Mouse (Mus musculus) lung, postnatal 10 days (tissue): ENCODE results near the gene Ccdc78.
A peak's percentile ranks its signal among the peaks of the same experiment; 100 is the strongest.
"Not testable (repeated sequence)": the region's sequence is repeated elsewhere in the genome, so short reads cannot be mapped to it uniquely, and the experiment has no call there.

Experiments used
- DNase-seq: peaks from one replicate; pipeline ENCODE4 v3.0.0; 2021

Gene Ccdc78

DNA sequence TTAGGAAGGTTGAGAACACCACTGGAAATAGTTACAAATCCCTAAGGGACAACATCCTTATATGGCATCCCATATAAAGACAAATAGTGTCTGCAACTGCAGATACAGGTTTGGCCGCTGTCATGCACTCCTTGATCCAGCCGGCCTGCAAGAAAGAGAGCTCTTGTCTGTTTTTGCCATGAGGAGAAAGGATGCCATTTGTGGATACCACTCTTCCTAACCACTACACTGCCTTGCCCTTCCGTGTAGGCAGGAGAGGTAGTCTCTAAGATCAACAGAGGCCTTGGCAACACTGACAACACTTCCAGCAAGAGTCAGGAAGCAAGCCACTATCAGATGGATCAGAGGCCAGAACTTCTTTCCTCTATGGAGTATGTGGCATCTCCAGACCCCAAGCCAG, at the start of gene Ccdc78:
TSS of gene Ccdc78 (plus strand) at position 301 of the 400 bp plus-strand sequence.
- DNase-seq, result no peak

DNA sequence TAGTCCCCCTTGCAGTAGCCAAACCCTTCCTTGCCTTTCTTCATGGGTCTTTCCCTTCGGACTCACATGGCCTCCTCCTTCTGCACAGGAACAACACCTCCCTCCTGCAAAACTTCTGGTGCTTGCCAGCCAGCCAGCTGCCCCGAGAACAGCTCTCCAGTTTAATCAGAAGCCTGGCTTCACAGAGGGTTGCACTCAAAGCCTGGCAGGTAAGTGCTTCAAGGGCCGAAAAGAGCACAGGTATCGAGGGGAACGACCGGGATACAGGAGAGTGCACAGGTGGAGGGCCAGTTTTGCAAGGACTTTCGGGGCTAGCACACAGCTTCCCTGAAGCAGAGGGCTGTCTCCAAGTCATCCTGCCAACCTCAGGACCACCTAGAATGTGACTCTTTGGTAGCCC, 47.5 kb upstream of the Ccdc78 start:
- DNase-seq, result no peak

DNA sequence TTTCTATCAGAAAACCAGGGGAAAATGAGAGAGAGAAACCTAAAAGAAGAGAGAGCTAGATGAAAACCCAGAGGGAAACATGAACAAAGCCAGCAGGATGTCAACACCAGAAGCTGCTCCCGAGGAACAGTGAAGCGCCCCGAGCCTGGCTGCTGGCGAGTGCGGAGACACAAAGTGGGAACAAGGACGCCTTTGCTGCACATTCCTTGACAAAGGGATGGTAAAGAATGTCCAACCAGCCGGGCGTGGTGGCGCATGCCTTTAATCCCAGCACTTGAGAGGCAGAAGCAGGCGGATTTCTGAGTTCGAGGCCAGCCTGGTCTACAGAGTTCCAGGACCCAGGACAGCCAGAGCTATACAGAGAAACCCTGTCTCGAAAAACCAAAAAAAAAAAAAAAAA, 44.9 kb upstream of the Ccdc78 start:
- DNase-seq, result not testable (repeated sequence)

DNA sequence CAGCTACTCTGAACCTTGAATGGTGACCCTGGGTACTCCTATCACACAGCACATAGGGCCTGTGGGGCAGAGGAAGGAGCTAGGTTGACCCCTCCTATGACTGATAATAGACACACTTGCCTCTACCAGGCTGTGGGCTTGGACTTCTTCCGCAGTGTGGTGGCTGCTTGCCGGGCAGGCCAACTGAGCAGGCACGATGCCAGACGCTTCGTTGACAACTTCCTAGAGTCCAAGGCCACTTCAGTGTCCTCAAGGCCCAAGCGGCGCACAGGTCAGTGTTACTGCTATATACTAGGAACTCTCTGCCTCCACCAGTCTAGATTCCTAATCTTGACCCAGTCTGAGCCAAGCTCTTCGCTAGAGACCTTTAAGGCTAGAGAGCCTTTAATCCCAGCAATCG, 42.5 kb upstream of the Ccdc78 start:
- no peak for DNase-seq

DNA sequence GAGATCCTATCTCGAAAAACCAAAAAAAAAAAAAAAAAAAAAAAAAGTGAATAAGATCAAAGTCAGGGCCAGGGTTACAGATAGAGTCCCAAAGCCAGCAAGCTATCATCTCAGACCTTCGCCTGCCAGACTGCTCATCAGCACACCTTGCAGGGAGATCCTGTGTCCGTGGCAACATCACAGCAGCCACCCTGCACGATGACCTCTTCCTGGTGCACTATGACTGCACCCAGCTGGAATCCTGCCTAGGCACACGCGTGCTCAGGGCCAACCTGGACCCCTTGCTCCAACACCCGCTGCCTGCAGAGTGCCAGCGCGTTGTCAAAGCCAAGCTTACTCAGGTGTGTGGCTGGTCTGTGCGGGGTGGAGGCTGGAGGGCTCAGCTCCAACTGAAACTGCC, 42.1 kb upstream of the Ccdc78 start:
- DNase-seq, result no peak

DNA sequence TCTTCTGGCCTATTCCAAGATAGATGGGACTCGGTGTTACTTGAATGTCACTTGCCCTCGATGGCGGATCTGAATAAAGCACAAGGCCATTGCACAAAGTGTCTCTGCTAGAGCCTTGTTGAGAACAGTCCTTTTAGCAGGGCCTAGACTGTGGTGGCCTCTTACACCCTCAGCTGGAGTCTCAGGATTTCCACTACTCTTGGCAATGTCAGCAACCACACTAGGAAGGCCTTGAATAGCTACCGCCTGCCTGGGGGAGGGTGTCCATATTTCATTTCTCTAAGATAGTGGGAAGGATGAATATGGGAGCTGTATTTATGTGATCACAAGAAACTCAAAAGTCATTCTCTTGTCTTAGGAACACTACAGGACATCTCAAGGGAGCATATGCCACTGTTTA, 38.1 kb upstream of the Ccdc78 start:
- DNase-seq, result no peak

DNA sequence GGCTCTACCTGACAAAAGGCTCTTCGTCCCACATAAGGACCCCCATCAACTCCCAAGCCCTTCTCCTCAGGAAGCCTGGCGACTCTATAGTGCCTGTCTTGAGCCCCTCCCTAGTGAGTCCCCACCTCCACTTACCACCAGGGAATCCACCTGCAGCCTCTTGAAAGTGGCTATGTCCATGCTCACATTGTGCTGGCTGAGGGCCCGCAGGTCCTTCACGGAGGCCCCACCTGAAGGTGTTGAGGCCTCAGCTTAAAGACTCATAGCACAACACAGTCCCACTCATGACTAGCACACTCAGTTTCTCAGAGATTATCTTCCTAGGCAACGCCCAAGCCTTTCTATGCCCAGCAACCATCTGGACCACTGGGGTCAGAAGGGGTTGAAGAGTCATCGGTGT, 37.1 kb upstream of the Ccdc78 start:
- DNase-seq, result no peak

DNA sequence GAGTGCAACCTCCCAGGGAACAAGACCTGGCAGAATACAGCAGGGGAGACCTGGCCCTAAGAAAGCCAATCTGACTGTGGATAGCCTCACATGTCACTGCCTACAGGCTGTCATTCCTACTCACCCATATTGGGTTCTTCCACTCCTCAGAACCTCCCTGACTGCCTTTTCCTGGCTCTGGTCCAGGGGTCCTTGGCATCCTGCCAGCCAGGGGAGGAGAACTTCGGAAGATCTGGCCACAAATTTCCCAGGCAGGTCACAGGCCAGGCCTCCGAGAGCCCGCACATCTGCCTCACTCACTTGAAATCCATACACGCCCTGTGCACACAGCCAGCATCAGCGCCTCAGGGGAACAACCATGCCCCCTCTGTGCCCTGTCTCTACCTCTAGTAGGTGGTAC, 34.9 kb upstream of the Ccdc78 start:
- peak; percentile 68 for DNase-seq

DNA sequence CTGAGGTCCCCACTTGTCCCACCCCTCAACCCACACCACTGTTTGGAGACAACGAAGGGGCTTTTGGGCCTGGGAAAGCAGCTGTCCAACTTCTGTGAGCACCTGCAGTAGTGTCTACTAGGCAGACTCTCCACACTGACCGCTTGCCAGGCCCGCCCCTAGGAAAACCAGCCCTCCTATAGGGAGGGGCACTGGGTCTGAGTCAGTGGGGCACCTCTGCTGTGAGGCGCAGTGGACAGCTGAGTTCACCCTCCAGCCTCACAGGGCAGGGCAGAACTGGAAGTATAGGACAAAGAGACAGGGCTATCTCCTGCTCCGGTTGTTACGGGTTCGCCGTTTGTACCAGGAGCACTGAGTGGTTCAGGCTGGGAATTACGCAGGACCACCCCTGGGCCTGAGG, 32.1 kb upstream of the Ccdc78 start, which contains the start of gene Msln:
TSS of gene Msln (minus strand) at position 138 of the 400 bp plus-strand sequence.
- no peak for DNase-seq

DNA sequence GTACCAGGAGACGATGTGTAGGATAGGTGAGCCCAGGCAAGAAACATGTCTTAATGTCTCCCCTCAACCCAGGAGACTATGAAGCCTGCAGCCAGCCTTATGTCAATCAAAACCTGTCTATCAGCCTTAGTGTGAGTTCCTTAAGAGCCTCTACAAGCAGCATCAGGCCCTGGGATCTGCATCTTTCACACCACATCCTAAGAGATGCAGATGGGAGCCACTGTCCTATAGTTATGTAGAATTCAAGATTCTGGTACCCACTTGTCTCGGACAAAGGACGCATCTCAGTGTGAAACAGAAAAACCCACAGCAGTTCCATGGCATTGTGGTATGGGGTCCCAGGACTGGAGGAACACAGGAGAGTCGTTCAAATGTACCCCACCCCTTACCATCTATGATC, 31.3 kb upstream of the Ccdc78 start:
- no peak for DNase-seq

DNA sequence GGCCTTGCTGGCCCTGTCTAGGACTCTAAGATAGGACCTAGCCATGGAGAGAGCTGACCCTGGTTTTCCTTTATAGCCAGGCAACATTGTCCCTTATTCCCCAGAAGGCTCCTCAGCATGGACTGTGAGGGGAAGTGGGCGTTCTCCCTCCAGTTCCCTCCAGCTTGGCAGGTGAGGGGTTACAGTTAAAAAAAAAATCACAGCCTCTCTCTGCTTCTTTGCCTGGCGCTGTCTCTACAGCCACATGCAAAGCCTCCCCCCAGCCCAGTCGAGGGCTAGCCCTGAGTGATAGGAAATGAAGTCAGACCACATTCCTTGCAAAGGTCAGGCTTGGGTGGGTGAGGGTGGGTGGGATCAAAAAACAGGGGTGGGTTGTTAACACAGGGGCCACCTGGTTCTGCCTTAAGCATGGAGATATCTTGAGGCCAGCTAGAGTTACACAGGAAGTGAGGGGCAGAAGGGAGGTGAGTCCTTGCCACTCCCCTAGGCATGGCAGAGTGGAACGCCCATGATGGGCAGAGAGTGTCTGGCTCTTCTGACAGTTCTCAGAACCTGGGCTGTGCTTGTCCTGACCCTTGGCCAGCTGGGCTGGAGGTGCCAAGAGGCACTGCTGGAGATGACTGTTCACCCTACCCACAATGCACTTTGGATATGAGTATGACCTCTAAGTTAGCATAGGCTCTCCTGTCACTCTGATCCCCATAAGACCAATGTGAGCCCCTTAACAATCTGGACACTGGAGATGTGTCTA, 30.6 kb upstream of the Ccdc78 start:
- no peak for DNase-seq

DNA sequence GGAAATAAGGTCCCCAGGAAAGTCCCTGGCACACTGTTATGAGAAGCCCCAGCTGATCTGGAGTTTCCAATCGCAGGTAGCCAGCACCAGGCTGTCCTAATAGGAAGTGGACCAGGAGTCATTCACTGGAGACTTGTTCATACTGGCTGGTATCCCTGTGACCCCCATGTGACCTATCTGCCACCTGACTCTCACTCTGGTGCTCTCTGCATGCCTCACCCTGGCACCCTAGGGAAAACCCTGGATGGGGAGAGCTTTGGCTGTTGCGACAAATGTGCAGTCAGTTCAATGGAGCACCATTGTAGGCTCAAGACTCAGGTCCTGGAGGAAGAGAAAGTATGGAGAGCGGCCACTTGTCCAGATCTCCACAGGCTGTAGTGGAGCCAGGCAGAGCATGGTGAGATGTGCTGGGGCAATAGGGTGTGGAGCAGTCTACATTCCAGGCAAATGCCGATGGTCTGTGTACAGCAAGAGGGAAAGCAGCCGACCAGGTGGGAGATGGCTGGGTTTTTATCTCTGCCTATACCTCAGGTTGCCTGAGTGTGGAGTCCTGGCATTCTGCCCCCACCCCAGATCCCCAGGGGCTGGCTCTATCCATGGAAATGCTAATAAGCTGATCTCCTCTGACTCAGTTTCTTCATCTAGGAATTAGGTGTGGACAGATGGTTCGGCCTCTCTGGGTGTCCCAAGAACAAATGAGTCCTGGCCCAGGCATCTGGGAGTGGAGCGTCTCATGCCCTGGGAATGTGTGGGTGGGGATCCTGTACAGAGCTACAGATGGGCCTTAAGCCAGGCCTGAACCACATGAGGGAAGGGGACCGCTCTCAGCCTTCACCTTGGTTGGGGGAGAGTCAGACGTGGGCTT, 29.8 kb upstream of the Ccdc78 start:
- DNase-seq, result peak; percentile 39

DNA sequence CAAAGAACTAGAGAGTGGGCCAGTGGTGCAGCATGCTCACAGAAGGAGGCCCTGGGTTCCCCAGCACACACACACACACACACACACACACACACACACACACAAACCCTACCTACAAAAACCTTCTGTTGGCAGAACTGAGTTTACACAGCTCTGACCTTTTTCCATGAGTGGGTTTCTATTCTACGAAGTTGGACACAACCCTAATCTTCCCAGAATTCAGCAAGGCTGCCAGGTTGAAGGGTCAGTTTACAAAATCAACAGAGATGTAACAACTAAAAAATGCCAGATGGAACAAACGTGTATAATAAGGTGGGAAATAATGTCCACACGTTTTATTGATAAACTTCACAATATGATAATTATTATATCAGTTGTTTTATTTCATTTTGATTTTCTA, 28.7 kb upstream of the Ccdc78 start:
- DNase-seq, result no peak

DNA sequence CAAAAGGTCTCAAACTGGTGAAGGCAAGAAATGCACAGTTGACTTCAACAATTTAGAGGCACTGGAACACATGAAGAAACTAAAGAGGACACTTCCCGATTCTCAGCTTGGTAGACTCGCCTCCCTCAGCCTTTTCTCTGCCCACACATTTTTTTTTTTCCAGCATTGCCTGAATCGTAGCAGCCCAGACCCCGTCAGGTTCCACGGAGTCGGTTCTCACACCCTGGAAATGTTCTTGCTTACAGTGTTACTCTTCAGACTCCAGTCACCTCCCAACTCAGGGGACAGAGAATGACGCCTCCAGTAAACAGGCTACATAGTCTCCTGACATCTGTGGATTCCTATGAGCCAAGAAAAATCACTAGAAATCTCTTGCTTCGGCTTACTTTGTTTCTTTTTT, 26.2 kb upstream of the Ccdc78 start:
- DNase-seq, result no peak

DNA sequence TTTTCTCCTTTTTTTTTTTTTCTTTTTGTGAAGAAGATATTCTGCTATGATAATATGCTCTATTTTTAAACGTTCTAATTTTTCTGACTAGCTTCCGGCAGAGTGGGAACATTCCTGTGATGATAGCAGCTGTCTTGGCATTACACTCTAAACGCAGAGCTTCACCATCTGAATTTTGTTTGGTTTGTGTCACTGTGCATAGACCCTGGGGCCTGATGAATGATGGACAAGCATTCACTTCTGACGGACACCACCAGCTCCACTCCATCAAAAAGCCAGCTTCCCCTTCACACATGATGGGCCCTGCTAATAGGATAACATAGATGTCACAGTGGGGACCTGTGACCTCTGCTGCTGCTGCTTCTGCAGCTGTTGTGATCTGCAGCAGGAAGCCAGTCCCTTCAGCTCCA, 24.8 kb upstream of the Ccdc78 start:
- peak; percentile 41 for DNase-seq

DNA sequence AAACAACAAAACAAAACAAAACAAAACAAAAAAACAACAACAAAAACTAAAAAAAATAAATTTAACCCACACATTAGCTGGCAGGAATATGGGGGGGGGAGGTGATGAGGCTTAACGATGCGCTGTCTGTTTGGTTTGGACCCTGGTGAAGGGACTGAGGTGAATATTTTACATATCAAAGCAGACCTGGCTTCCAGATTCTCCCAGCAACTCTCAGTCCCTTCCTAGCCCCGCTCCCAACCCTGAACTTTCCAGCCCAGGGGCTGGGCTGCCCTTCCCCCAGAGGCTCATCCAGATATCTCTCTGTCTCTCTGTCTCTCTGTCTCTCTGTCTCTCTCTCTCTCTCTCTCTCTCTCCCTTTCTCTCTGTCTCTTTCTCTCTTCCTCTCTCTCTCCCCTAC, 23.8 kb upstream of the Ccdc78 start:
- no peak for DNase-seq

DNA sequence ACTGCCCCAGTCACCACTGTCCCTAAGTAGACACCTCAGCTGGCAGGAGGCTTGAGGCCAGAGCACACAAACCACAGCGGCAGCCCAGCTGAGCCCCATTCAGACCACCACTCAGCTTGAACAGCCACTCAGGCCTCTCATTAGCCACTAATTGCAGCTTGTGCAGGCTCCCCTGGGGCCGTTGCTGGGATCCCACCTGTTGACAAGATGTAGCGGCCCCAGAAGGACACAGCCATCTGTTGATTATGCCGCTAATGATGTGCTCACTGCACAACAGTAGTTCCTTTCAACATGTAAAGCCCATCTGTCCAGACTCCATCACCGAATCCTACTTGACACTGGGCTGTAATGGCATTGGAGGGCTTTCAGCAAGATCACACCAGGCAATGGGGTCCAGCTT, 20.5 kb upstream of the Ccdc78 start:
- DNase-seq, result no peak

DNA sequence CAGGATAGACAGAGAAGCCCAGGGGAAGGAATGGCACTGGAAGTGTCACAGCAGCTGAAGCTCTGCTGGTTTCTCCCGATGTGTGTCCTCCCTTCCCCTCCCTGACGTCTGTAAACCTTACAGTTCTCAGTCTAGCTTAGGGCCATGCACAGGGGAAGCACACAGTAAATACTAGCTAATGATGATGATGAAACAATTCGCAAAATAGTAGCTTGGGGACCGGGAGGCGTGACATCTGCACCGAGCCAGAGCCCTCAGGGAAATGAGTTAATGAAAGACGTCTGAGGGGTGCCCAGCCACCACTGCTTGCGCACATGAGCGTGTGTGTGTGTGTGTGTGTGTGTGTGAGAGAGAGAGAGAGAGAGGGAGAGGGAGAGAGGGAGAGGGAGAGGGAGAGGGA, 17.0 kb upstream of the Ccdc78 start:
- DNase-seq, result no peak

DNA sequence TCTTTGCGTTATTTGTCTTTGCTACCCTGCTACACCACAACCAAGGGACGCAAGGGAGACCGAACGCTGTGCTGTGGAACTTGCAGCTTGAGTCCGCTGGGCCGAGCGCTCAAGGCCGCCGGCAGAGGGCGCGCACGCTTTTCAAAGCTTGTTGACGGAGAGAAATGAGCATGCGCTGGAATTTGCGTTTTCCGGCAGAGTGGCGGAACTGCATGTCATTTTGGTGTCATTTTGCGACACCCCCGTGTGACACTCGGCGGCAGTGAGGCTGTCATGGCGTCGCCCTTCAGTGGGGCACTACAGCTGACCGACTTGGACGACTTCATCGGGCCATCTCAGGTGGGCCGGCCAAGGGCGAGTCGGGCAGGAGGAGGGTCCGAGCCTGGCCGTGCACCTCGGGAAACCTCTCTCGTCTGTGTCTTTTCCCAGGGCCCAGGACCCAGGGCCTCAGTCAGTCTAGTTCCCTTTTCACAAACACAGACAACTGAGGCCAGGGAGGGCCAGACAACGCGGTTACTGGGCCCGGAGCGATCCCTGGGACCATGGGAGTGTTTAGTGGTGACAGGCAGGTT, 12.7 kb upstream of the Ccdc78 start, which contains the start of gene Narfl:
TSS of gene Narfl (plus strand) at position 228 of the 572 bp plus-strand sequence.
- DNase-seq, result peak; percentile 97

DNA sequence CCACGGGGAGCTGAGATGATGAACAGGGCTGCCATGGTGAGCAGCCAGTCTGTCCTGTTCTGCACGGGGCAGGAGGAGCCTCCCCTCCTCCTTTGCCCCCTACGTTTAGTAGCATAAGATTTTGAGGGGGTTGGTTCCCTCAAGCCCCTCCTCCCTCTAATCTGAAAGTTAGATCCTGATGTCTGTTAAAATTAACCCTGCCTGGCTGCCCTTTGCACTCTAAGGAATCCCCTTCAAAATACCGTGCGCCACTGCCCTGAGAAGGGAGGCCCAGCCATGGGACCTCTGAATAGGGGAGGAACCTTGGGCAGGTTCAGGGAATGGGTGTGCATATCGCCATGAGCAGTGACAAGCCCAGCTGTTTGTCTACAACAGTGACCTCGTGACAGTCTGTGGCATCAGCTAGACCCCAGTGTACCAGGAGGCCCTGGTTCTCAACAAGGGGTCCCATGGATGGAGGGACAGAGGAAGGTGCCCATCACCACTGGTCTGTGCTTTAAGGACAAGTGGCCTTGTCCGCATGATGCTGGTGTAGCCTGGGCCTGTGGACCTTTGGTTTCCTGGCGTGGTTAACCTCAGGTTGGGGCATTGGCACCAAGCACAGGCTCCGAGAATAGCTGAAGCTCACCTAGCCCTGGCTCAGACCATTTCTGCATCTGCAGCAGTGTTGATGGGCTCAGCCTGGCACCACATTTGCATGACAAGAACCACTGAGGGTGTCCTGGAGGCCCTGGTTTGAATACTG, 10.9 kb upstream of the Ccdc78 start:
- no peak for DNase-seq

DNA sequence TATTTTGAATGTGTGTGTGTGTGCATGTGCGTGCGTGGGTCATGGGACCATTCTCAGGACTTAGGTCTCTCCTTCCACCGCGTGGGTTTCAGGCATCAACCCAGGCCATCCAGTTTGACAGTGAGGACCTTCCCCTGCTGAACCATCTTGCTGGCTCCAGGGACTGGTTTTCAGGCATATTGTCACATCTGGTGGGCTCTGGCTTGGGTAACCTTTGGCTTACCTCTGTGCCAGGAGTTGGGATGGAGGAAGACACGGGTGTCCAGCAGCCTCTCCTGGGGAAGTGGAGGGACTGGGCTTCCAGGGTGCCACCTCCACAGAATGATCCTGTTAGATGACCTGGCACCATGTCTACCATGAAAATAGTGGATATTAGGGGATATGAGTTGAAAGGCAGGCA, 8.4 kb upstream of the Ccdc78 start:
- DNase-seq, result no peak

DNA sequence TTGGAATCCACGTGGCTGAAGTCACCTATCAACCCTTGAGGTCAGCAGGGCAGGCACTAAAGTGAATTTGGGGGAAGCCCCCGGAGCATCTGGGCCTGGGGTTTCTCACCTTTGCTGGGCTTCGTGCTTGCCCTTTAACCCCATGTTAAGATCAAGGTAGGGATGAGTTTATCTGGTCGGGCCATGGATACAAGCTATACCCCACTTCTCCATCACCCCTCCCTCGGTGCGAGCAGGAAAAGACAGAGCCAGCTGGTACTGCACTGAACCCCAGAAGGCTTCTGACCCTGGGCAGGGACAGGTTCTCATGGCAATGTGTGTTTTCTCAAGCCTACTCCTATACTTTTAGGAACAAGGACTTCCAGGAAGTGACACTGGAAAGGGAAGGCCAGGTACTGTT, 5.0 kb upstream of the Ccdc78 start:
- DNase-seq, result no peak

DNA sequence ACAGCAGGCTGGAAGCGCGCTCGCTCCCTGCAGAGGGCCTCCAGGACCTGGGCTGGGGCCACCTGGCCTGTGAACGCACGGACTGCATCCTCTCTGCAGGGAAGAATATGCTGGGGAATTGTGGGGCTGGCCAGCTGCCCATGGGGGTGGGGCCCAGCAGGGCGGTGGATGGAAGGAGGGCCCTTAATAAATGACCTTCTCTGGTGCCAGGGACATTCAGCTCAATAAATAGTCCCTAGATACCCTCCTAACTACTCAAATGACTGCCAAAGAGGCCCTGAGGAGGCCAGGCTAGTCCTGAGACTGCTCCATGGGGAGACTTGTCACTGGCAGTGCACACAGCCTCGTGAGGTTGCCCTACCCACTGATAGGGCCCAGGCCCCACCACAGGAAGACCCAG, 3.3 kb upstream of the Ccdc78 start:
- DNase-seq, result no peak
